Mouse (Mus musculus) liver, adult 2 months (tissue): ENCODE measurements around the gene Mpzl3. TPM values are rescaled to one million over a fixed set of nuclear protein-coding genes. Genes with fewer than 3 reads are reported as not detected.
A peak's percentile ranks its signal among the peaks of the same experiment; 100 is the strongest.

ENCODE experiments used
- DNase-seq: peaks from one replicate; pipeline ENCODE4 v3.0.0-alpha.2; 2011; ENCODE audit warnings: low read depth, low spot score; ENCODE audit errors: extremely low read depth
- H3K27ac ChIP-seq: fragments of 200-500 bp; replicated peaks from 2 replicates; pipeline ENCODE4 v1.5.1; 2012; ENCODE audit warnings: low read depth, mild to moderate bottlenecking, control low read depth, inconsistent platforms, low read length; ENCODE audit not compliant: insufficient read depth
- H3K27me3 ChIP-seq: fragments of 200-500 bp; 2 replicates; pipeline ENCODE4 v1.6.1; 2012; ENCODE audit warnings: mild to moderate bottlenecking, moderate library complexity, low read length, inconsistent platforms; ENCODE audit not compliant: control insufficient read depth, insufficient read depth
- H3K36me3 ChIP-seq: fragments of 200-500 bp; 2 replicates; pipeline ENCODE4 v1.6.1; 2012; ENCODE audit warnings: low read length, inconsistent platforms; ENCODE audit not compliant: control insufficient read depth, insufficient read depth
- H3K4me1 ChIP-seq: fragments of 200-500 bp; 2 replicates; pipeline ENCODE4 v1.6.1; 2011; ENCODE audit warnings: low read length; ENCODE audit not compliant: control insufficient read depth, insufficient read depth
- H3K4me3 ChIP-seq: fragments of 200-500 bp; 2 replicates; pipeline ENCODE4 v1.5.1; 2011; ENCODE audit warnings: low read depth, mild to moderate bottlenecking, control low read depth, low read length, moderate library complexity; ENCODE audit not compliant: insufficient read depth
- H3K79me2 ChIP-seq: fragments of 200-500 bp; 2 replicates; pipeline ENCODE4 v1.6.1; 2012; ENCODE audit warnings: inconsistent platforms, mild to moderate bottlenecking, low read length, moderate library complexity; ENCODE audit not compliant: control insufficient read depth, insufficient read depth
- H3K9ac ChIP-seq: fragments of 200-500 bp; 2 replicates; pipeline ENCODE4 v1.6.1; 2012; ENCODE audit warnings: low read depth, mild to moderate bottlenecking, control low read depth, inconsistent platforms, low read length
- CTCF ChIP-seq: fragments of 200-500 bp; IDR thresholded peaks from 2 replicates; pipeline ENCODE4 v1.5.1; 2011; ENCODE audit warnings: low read depth, low read length, control low read depth
- POLR2A ChIP-seq: fragments of 200-500 bp; IDR thresholded peaks from 2 replicates; pipeline ENCODE4 v1.6.1; 2011; ENCODE audit warnings: low read length, control low read depth; ENCODE audit not compliant: insufficient read depth; ENCODE audit errors: extremely low read depth
- WGBS: fragments of 180-500 bp; shearing (Covaris S2); methylation state at CpG from one replicate; pipeline ENCODE4 v1.1.7; 2018; 5-methylcytosine and 5-hydroxymethylcytosine counted together
- polyA plus RNA-seq: library from polyadenylated mRNA; depleted of rRNA; stranded (reverse); fragments of >200 nt; gene quantifications from 2 replicates; pipeline ENCODE4 v1.2.3, GENCODE M21; 2012
- total RNA-seq: library from RNA; depleted of rRNA; stranded (reverse); fragments of >200 nt; gene quantifications from 2 replicates; pipeline ENCODE4 v1.2.3, GENCODE M21; 2014

Gene Mpzl3
- total and polyA plus RNA-seq, 2 experiments = 3.0 to 8.5 TPM

GRCm38 (mm10) chr9:45011291-45011690, 43.7 kb upstream of the Mpzl3 start:
- no peak for DNase-seq
- Histone ChIP-seq H3K79me2 (no peaks in the 10 kb centered on the region), H3K4me3 (no peak overlapping the region), H3K9ac (no peak overlapping the region), H3K27ac (no peak overlapping the region), H3K27me3 (peaks cover 4% of the 10 kb centered on the region; the same call in 1 of the 2 replicates), H3K36me3 (no peaks in the 10 kb centered on the region), H3K4me1 (no peaks in the 10 kb centered on the region)
- 48% methylated on average over 6 of the region's 6 CpGs for WGBS
- no peak for TF ChIP-seq POLR2A
- no peak for TF ChIP-seq CTCF

DNA sequence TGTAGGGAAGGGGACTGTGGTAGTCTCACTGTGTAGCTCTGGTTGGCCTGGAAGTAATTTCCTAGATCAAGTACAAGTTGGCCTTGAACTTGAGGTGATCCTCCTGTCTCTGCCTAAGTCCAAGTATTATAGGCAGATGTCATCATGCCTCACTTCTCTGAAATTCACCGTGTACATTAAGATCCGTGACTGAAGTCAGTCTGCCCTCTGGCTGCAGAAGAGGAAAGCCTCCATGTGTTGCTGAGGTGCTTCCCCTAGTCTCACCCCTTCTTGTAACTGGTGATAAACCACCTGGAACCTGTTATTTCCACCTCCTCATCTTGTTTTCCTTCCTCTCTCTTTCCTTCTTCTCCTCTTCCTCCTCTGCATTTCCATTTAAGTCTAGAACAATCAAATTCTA, 40.1 kb upstream of the Mpzl3 start:
- H3K79me2 ChIP-seq = no peaks in the 10 kb centered on the region
- H3K9ac ChIP-seq = no peak overlapping the region
- no peaks in the 10 kb centered on the region for H3K4me1 ChIP-seq
- TF ChIP-seq POLR2A (no peak), CTCF (no peak)
- H3K4me3 ChIP-seq = no peak overlapping the region
- no peaks in the 10 kb centered on the region for H3K36me3 ChIP-seq
- H3K27me3 ChIP-seq = no peaks in the 10 kb centered on the region
- no peak overlapping the region for H3K27ac ChIP-seq
- WGBS = 40% methylated on average over 2 of the region's 2 CpGs
- DNase-seq = no peak

- Histone ChIP-seq H3K27ac (no peak overlapping the region), H3K4me1 (no peaks in the 10 kb centered on the region), H3K79me2 (no peaks in the 10 kb centered on the region), H3K36me3 (no peaks in the 10 kb centered on the region), H3K4me3 (no peak overlapping the region), H3K9ac (no peak overlapping the region), H3K27me3 (no peaks in the 10 kb centered on the region)
- DNase-seq = no peak
- 75% methylated on average over 3 of the region's 3 CpGs for WGBS
- TF ChIP-seq CTCF (no peak), POLR2A (no peak)
Measured at GRCm38 (mm10) chr9:45015841-45016240, 39.1 kb upstream of the Mpzl3 start.

GRCm38 (mm10) chr9:45018031-45018430, 37.0 kb upstream of the Mpzl3 start:
- no peak overlapping the region for H3K4me3 ChIP-seq
- H3K27ac ChIP-seq = no peak overlapping the region
- TF ChIP-seq CTCF = no peak
- no peak for TF ChIP-seq POLR2A
- no peaks in the 10 kb centered on the region for H3K27me3 ChIP-seq
- H3K79me2 ChIP-seq = no peaks in the 10 kb centered on the region
- WGBS = 87% methylated on average over 11 of the region's 11 CpGs
- DNase-seq = no peak
- H3K4me1 ChIP-seq = no peaks in the 10 kb centered on the region
- no peaks in the 10 kb centered on the region for H3K36me3 ChIP-seq
- H3K9ac ChIP-seq = no peak overlapping the region

DNA sequence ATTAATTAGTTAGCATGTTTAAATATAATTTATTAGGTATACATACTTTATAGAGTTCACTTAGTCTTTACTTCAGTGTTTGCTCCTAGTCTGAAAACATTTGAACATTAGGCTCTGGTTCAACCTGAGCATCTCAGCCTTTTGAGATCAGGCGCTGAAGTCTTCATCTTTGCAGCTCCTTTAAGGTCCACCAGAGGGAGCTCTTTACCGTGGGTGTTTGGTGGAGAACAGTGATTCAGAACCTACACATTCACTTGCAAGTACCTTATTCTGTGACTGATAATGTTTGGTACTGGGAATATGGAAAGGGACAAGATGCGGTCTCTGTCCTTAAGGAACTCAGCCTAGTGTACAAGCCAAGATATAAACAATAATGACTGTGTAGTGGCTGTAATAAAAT, 32.2 kb upstream of the Mpzl3 start:
- Histone ChIP-seq H3K4me3 (no peak overlapping the region), H3K27ac (no peak overlapping the region), H3K4me1 (no peaks in the 10 kb centered on the region; the same call in 1 of the 2 replicates), H3K9ac (no peak overlapping the region), H3K79me2 (no peaks in the 10 kb centered on the region), H3K27me3 (no peaks in the 10 kb centered on the region), H3K36me3 (no peaks in the 10 kb centered on the region)
- peak; percentile 69 for DNase-seq
- 9% methylated on average over 3 of the region's 3 CpGs for WGBS
- TF ChIP-seq CTCF (peak; percentile 53), POLR2A (no peak)

- WGBS = 66% methylated on average over 3 of the region's 3 CpGs
- Histone ChIP-seq H3K36me3 (no peaks in the 10 kb centered on the region), H3K79me2 (no peaks in the 10 kb centered on the region), H3K27ac (no peak overlapping the region), H3K9ac (no peak overlapping the region), H3K4me1 (no peaks in the 10 kb centered on the region; the same call in 1 of the 2 replicates), H3K27me3 (no peaks in the 10 kb centered on the region), H3K4me3 (no peak overlapping the region)
- TF ChIP-seq CTCF (no peak), POLR2A (no peak)
- DNase-seq = no peak
Measured at GRCm38 (mm10) chr9:45023638-45024037, 31.3 kb upstream of the Mpzl3 start.
